18 mouse cellular contexts compared by ENCODE assay signal in genomic region chr5:97633766-97634165, GRCm38 (mm10).
DNase-seq lines count a peak whose midpoint lies in the region.
"Had no signal": no experiment of that assay in that cellular context is flagged by ENCODE, and none has a peak within 500 bp of the region (broad histone marks: within the 10 kb centered on the region; RNA-seq: fewer than 3 reads in every experiment).

No protein-coding gene starts in this region.

- intact Hi-C loops in left cerebral cortex, postnatal 4 days (cut with DNase I): no loop called here
- intact Hi-C loops in heart, postnatal 25 days (cut with DNase I): no loop called here

- DNase-seq in left cerebral cortex, postnatal 4 days: peak; percentile 43
- DNase-seq in left cerebral cortex, adult 8-10 months (ENCODE audit: low spot score in 2 of 2): no peak
- DNase-seq in cerebellum, adult 11 months: peak; percentile 15
- peak; percentile 74 for DNase-seq in cerebellum, adult 9-10 months
- DNase-seq in cerebellum, postnatal 36 days: peak; percentile 10 to 51
- DNase-seq in heart, postnatal 25 days (ENCODE audit: low spot score): no peak
- no peak for DNase-seq in heart, adult 9 months (ENCODE audit: low spot score in 2 of 2)
- DNase-seq: adrenal gland, adult 2 months; gastrocnemius, postnatal 36 days; heart, adult 18-20 months; kidney, adult 18-20 months; kidney, postnatal 25 days; liver, embryonic 13.5 days; lung, adult 18-20 months; lung, postnatal 10 days; retina, postnatal 1 day; right cerebral cortex, postnatal 14 days; thymus, postnatal 25 days had no signal

Comparison
In these comparisons a context has a peak if more than half of its experiments do, and no peak if none do; other contexts are left out.
1. DNase-seq: peak in left cerebral cortex, postnatal 4 days (single experiment), cerebellum, adult 11 months (single experiment), cerebellum, adult 9-10 months (single experiment) and cerebellum, postnatal 36 days (2 of 2); none in left cerebral cortex, adult 8-10 months (0 of 2), heart, postnatal 25 days (single experiment) and heart, adult 9 months (0 of 2).